Mouse (Mus musculus) heart, embryonic 11.5 days (tissue): ENCODE data around the gene Pin1. TPM values are rescaled to one million over a fixed set of nuclear protein-coding genes. Genes with fewer than 3 reads are reported as not detected.

Source experiments
- ATAC-seq: fragments of 200-750 bp; cut with Nextera tagmentation; replicated peaks from 2 replicates; pipeline ENCODE4 v1.8.0; 2017; ENCODE audit warnings: moderate library complexity; ENCODE audit not compliant: insufficient number of reproducible peaks, low FRiP score, low TSS enrichment
- H3K27ac ChIP-seq: fragments of 300-500 bp; sonication (generic); 2 replicates; pipeline ENCODE4 v1.5.1; 2014; ENCODE audit warnings: mild to moderate bottlenecking, low read depth, low read length
- H3K27me3 ChIP-seq: fragments of 300-500 bp; sonication (generic); 2 replicates; pipeline ENCODE4 v1.6.1; 2014; ENCODE audit warnings: mild to moderate bottlenecking, low read length, mixed read lengths; ENCODE audit not compliant: control insufficient read depth, insufficient read depth
- H3K36me3 ChIP-seq: fragments of 300-500 bp; sonication (generic); 2 replicates; pipeline ENCODE4 v1.6.1; 2014; ENCODE audit warnings: mild to moderate bottlenecking, low read length, moderate library complexity, mixed read lengths; ENCODE audit not compliant: control insufficient read depth, insufficient read depth
- H3K4me1 ChIP-seq: fragments of 300-500 bp; sonication (generic); 2 replicates; pipeline ENCODE4 v1.6.1; 2014; ENCODE audit warnings: low read length; ENCODE audit not compliant: control insufficient read depth, insufficient read depth
- H3K4me2 ChIP-seq: fragments of 300-500 bp; sonication (generic); 2 replicates; pipeline ENCODE4 v1.6.1; 2014; ENCODE audit warnings: mild to moderate bottlenecking, moderate library complexity
- H3K4me3 ChIP-seq: fragments of 300-500 bp; sonication (generic); 2 replicates; pipeline ENCODE4 v1.5.1; 2014; ENCODE audit warnings: low read depth, low read length
- H3K9ac ChIP-seq: fragments of 300-500 bp; sonication (generic); 2 replicates; pipeline ENCODE4 v1.6.1; 2014; ENCODE audit warnings: mild to moderate bottlenecking, low read depth, low read length, moderate library complexity
- H3K9me3 ChIP-seq: fragments of 300-500 bp; sonication (generic); replicated peaks from 2 replicates; pipeline ENCODE4 v1.6.1; 2016; ENCODE audit warnings: low read length; ENCODE audit not compliant: control insufficient read depth
- WGBS: fragments of 180-500 bp; shearing (Covaris S2); extraction: QIAGEN DNeasy Blood & Tissue Kit; methylation state at CpG from one replicate; pipeline ENCODE4 v1.1.7; 2014; ENCODE audit not compliant: insufficient replicate concordance; 5-methylcytosine and 5-hydroxymethylcytosine counted together
- polyA plus RNA-seq: library from polyadenylated mRNA; unstranded; fragments of >200 nt; fragmentation: Nextera tagmentation; extraction: Ambion mirVana; gene quantifications from 2 replicates; pipeline ENCODE4 v1.2.1, GENCODE M21; 2014

The Pin1 gene
- polyA plus RNA-seq, 1 experiment from 2014 or later: 53.1 TPM

DNA sequence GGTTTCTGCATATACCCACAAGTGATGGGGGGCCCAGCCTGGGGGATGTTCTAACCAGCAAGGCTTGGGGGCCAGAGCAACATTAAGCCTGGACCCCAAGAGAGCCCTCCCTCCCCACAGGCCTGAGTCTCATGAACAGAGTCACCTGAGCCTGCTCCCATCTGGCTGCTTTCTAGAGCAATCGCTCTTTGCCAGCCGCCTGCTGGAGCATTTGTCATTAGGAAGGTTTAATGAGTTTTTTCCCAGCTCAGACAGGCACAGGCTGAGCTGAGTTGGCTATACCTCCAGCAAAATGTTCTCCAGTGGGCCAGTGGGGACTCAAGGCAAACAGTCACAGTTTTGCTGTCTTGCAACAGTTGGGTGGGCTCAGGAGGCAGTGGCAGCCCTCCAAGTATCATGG, 12.5 kb downstream of the Pin1 start:
- WGBS: 82% methylated on average over 2 of the region's 2 CpGs

DNA sequence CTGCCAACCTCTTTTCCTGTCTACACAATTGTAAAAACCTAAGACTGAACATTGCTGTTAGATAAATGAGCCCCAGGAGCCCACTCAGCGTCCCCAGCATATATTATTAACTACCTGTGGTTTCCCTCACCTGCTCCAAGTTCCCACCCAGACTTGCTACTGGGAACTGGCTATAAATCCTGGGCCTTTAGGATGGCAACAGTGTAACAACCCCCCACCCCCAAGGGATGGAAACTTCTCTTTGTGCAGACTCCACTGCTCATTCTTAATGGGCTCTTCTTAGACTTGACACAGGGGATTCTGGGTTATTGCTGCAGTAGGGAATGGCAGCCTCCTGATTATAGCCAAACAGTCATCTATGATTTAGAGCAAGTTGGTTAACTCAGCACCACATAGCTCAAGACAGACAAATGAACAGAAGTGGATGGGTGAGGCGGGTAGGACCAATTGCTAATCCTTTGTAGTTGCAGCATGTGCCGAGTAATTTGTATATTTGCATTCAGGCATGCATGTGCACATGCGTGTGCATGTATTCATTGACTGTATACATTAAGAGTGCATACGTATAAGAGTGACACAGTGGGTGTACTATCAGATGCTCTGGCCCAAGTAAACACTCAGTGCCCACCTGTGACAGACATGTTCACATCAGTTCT, 13.2 kb downstream of the Pin1 start:
- ATAC-seq: no peak
- H3K27me3 ChIP-seq: no peaks in the 10 kb centered on the region
- no peak overlapping the region for H3K9ac ChIP-seq
- 78% methylated on average over 5 of the region's 5 CpGs for WGBS
- H3K4me3 ChIP-seq: no peak overlapping the region
- H3K4me2 ChIP-seq: no peak overlapping the region
- no peak overlapping the region for H3K27ac ChIP-seq
- H3K36me3 ChIP-seq: peaks cover 18% of the 10 kb centered on the region
- H3K9me3 ChIP-seq: no peaks in the 10 kb centered on the region
- H3K4me1 ChIP-seq: no peaks in the 10 kb centered on the region; the same call in 1 of the 2 replicates

More for the DNA sequence above, 12.5 kb downstream of the Pin1 start:
- Histone ChIP-seq H3K4me1 (no peaks in the 10 kb centered on the region; the same call in 1 of the 2 replicates), H3K9ac (no peak overlapping the region), H3K4me2 (no peak overlapping the region), H3K27ac (no peak overlapping the region), H3K4me3 (no peak overlapping the region), H3K36me3 (peaks cover 22% of the 10 kb centered on the region), H3K27me3 (no peaks in the 10 kb centered on the region), H3K9me3 (no peaks in the 10 kb centered on the region)
- ATAC-seq: no peak

DNA sequence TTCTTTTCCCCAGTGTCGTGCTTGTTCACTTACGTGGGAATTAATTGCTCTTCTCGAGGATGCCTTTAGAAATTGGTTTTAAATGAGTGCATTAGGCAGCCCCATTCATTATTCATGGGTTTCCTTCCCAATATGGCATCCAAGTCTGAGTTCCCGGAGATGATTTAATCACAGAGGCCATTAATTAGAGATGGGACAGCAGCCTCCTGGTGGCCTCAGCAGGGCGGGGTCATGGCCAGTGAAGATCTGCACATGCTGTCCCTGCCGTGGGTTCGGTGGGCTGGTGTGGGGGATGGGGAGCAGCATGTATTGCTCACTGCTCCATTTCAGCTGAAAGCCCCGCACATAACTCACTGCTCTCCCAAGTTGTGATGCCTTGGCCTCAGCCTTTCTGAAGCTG, 14.0 kb downstream of the Pin1 start:
- Histone ChIP-seq H3K9ac (no peak overlapping the region), H3K4me2 (no peak overlapping the region), H3K9me3 (no peaks in the 10 kb centered on the region), H3K27ac (no peak overlapping the region), H3K4me1 (no peaks in the 10 kb centered on the region; the same call in 1 of the 2 replicates), H3K4me3 (no peak overlapping the region), H3K36me3 (peaks cover 18% of the 10 kb centered on the region), H3K27me3 (no peaks in the 10 kb centered on the region)
- no peak for ATAC-seq
- 38% methylated on average over 8 of the region's 8 CpGs for WGBS

DNA sequence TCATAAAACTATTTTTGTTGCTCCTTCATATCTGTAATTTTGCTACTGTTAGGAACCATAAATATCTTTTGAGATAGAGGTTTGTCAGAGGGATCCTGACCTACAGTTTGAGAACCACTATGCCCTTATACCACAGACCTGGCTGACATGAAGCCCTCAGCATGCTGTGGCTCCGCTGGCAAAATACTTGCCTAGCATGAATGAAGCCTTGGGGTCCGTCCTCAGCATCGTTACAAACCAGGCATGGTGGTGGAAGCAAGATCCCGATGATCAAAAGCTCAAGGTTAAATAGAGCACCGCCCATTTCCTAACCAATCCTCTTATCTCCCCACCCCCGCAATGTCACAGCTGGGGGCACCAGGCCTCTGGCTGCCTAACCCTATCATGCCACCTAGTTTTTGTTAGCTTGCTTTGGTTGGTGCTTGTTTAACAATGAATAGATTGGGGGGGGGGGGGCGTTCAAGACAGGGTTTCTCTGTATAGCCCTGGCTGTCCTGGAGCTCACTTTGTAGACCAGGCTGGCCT, 14.7 kb downstream of the Pin1 start:
- WGBS: 9% methylated on average over 7 of the region's 7 CpGs
- Histone ChIP-seq H3K27me3 (no peaks in the 10 kb centered on the region), H3K9me3 (no peaks in the 10 kb centered on the region), H3K9ac (no peak overlapping the region), H3K4me2 (no peak overlapping the region), H3K4me1 (no peaks in the 10 kb centered on the region; the same call in 1 of the 2 replicates), H3K27ac (no peak overlapping the region), H3K4me3 (no peak overlapping the region), H3K36me3 (peaks cover 16% of the 10 kb centered on the region)
- no peak for ATAC-seq

DNA sequence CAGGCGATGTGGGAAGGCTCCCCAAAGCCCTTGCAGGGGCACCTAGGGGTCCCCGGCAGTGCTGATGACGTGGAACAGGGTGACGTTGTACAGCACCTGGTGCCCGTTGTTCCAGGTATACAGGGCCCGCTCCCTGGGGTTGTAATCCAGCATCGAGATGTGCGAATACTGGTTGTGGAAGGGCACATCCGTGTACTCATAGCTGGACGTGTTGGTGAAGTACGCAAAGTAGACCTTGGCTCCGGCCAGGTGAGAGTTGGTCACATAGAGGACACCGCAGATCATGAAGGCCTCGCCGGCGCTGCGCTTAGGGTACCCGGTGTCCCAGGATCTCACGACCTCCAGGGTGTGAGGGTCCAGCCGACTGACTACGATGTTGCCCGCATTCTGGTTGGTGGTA, 16.2 kb downstream of the Pin1 start:
- H3K4me2 ChIP-seq: no peak overlapping the region
- no peak for ATAC-seq
- H3K4me3 ChIP-seq: no peak overlapping the region
- H3K27ac ChIP-seq: no peak overlapping the region
- no peak overlapping the region for H3K9ac ChIP-seq
- H3K36me3 ChIP-seq: peaks cover 8% of the 10 kb centered on the region
- WGBS: 89% methylated on average over 22 of the region's 22 CpGs
- H3K4me1 ChIP-seq: no peaks in the 10 kb centered on the region; the same call in 1 of the 2 replicates
- no peaks in the 10 kb centered on the region for H3K27me3 ChIP-seq
- H3K9me3 ChIP-seq: no peaks in the 10 kb centered on the region

DNA sequence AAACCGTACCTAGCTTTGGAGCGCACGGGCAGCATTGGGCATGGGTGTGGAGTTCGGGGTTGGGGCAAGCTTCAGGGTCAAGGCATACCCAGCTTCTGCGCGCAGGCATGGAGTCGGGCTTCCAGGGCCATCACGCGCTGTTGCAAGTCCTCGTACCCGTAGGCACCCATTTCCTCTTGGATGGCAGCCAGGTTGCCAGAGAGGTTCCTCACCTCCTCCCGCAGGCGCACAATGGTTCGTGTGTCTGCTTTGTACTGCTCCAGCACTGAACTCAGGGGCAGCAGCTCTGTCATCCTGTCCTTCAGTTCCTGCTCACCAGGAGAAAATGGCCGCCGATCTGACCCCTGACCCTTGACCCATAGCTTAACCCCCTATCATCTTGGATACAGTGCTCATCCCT, 20.2 kb downstream of the Pin1 start:
- WGBS: 73% methylated on average over 16 of the region's 16 CpGs
- no peak for ATAC-seq
- Histone ChIP-seq H3K4me2 (no peak overlapping the region), H3K27me3 (no peaks in the 10 kb centered on the region), H3K9me3 (no peaks in the 10 kb centered on the region), H3K4me1 (no peaks in the 10 kb centered on the region), H3K27ac (no peak overlapping the region), H3K4me3 (no peak overlapping the region), H3K36me3 (no peaks in the 10 kb centered on the region), H3K9ac (no peak overlapping the region)

DNA sequence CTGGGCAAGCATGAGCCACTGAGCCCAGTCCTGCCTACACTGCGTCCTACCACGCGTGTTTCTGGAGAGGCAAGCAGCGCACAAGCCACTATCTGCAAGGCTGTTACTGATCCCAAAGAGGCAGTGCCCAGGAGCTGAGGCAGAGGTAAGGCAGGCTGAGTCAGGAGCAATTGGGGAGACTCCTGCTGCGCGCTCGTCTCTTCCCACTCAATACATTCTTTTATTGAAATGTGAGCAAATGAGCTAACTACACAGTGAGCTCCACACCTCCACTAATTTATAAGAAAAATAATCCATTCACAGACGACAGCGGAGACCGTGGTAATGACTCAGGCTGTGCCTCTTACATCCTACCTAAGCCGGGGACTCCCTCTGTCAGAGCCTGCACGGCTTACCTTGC, 26.0 kb downstream of the Pin1 start:
- Histone ChIP-seq H3K4me1 (no peaks in the 10 kb centered on the region), H3K27me3 (no peaks in the 10 kb centered on the region), H3K9ac (no peak overlapping the region), H3K4me2 (no peak overlapping the region), H3K9me3 (no peaks in the 10 kb centered on the region), H3K36me3 (no peaks in the 10 kb centered on the region), H3K4me3 (no peak overlapping the region), H3K27ac (no peak overlapping the region)
- ATAC-seq: no peak
- WGBS: 91% methylated on average over 12 of the region's 12 CpGs

DNA sequence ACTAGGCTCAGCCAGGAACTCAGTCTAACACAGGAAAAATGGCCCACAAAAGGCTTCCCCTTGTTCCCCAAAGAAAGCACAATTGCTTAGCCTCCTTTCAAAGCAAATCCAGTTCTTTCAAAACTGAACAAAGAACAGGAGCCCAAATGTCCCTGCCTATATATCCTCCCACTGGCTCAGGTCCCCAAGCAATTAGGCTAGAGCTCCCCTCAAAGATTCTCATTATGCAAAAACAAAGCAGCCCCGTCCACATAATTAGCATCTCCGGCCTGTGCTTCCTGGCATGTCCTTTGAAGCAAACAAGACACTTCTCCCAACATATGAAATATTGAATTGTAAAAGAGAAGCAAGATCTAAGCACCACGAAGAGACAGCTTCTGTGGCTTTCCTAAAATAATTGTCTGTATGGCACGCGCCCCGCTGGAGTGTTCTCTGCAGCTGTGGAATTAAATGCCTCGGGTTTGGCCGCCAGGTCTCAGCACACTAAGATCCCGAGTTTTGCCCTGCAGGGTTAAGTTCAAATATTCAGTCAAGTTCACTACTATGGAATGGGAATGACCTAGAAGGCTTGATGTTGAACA, 28.6 kb downstream of the Pin1 start:
- 82% methylated on average over 9 of the region's 9 CpGs for WGBS
- no peaks in the 10 kb centered on the region for H3K4me1 ChIP-seq
- H3K9ac ChIP-seq: no peak overlapping the region
- H3K27me3 ChIP-seq: no peaks in the 10 kb centered on the region
- H3K36me3 ChIP-seq: no peaks in the 10 kb centered on the region
- no peaks in the 10 kb centered on the region for H3K9me3 ChIP-seq
- H3K4me2 ChIP-seq: no peak overlapping the region
- no peak overlapping the region for H3K27ac ChIP-seq
- ATAC-seq: no peak
- H3K4me3 ChIP-seq: no peak overlapping the region
